Comparison of ENCODE assay signal across 8 mouse cellular contexts in genomic region chr12:51865790-51866179, GRCm38 (mm10). TPM values are rescaled to one million over a fixed set of nuclear protein-coding genes. Genes with fewer than 3 reads are reported as not detected.
A peak's percentile ranks its signal among the peaks of the same experiment; 100 is the strongest.
DNase-seq lines count a peak whose midpoint lies in the region; ATAC-seq and TF ChIP-seq lines count a peak whose summit lies in the region.

No protein-coding gene starts in this region.

- H3K4me2 ChIP-seq in forebrain, embryonic 15.5 days (replicated peaks), result no peak overlapping the region
- H3K4me2 ChIP-seq in intestine, embryonic 16.5 days (ENCODE audit: low read depth, low read length), result no peak overlapping the region
- no peak overlapping the region for H3K4me2 ChIP-seq in stomach, embryonic 14.5 days (replicated peaks; ENCODE audit: low read depth, low read length)

- peak; percentile 88 for ATAC-seq in forebrain, embryonic 15.5 days (replicated peaks)
- peak; percentile 86 for ATAC-seq in intestine, embryonic 16.5 days
- ATAC-seq in stomach, embryonic 14.5 days (ENCODE audit: insufficient number of reproducible peaks, insufficient read depth, low FRiP score, low read depth), result peak; percentile 84

- H3K9me3 ChIP-seq in forebrain, embryonic 15.5 days, result no peaks in the 10 kb centered on the region
- H3K9me3 ChIP-seq in intestine, embryonic 16.5 days (ENCODE audit: control insufficient read depth, low read length), result no peaks in the 10 kb centered on the region
- H3K9me3 ChIP-seq in stomach, embryonic 14.5 days (ENCODE audit: control insufficient read depth, low read depth, low read length), result no peaks in the 10 kb centered on the region

- peak overlapping the region; percentile 63 for H3K27ac ChIP-seq in layer of hippocampus, adult 2 months
- H3K27ac ChIP-seq in forebrain, embryonic 15.5 days (replicated peaks), result peak overlapping the region; percentile 59
- H3K27ac ChIP-seq in intestine, embryonic 16.5 days (ENCODE audit: low read length), result peak overlapping the region; percentile 5; the same call in 1 of the 2 replicates
- H3K27ac ChIP-seq in macrophage, result peak overlapping the region; percentile 92
- H3K27ac ChIP-seq in stomach, embryonic 14.5 days (ENCODE audit: low read length), result no peak overlapping the region

- H3K4me3 ChIP-seq in layer of hippocampus, adult 2 months, result no peak overlapping the region
- H3K4me3 ChIP-seq in forebrain, embryonic 15.5 days, result no peak overlapping the region
- H3K4me3 ChIP-seq in intestine, embryonic 16.5 days (ENCODE audit: low read length), result no peak overlapping the region
- no peak overlapping the region; the same call in 1 of the 2 replicates for H3K4me3 ChIP-seq in macrophage (ENCODE audit: inconsistent target)
- H3K4me3 ChIP-seq in stomach, embryonic 14.5 days (ENCODE audit: low read depth, low read length), result no peak overlapping the region

- DNase-seq in layer of hippocampus, adult 2 months (ENCODE audit: low spot score in 2 of 2), result no peak
- no peak for DNase-seq in layer of hippocampus, postnatal 36 days
- peak; percentile 88 for DNase-seq in T-cell, adult 2 months (ENCODE audit: low spot score)
- no peak for DNase-seq in right cerebral cortex, postnatal 14 days

- WGBS in forebrain, embryonic 15.5 days, result 2% methylated on average over 4 of the region's 4 CpGs
- WGBS in intestine, embryonic 16.5 days, result 27% methylated on average over 4 of the region's 4 CpGs
- 0% methylated on average over 4 of the region's 4 CpGs for WGBS in macrophage (ENCODE audit: missing documents)
- 44% methylated on average over 4 of the region's 4 CpGs for WGBS in stomach, embryonic 14.5 days

- no peak for TF ChIP-seq CTCF in layer of hippocampus, adult 2 months (conservative IDR thresholded peaks at IDR 0.05)

- no peaks in the 10 kb centered on the region for H3K79me2 ChIP-seq in macrophage (ENCODE audit: inconsistent target)

- H3K36me3 ChIP-seq in forebrain, embryonic 15.5 days, result no peaks in the 10 kb centered on the region
- no peaks in the 10 kb centered on the region for H3K36me3 ChIP-seq in intestine, embryonic 16.5 days (ENCODE audit: control insufficient read depth, insufficient read depth, low read length)
- H3K36me3 ChIP-seq in macrophage (ENCODE audit: inconsistent target), result no peaks in the 10 kb centered on the region
- no peaks in the 10 kb centered on the region for H3K36me3 ChIP-seq in stomach, embryonic 14.5 days (ENCODE audit: control insufficient read depth, insufficient read depth, low read length)

- no peak overlapping the region for H3K9ac ChIP-seq in forebrain, embryonic 15.5 days (replicated peaks)
- H3K9ac ChIP-seq in intestine, embryonic 16.5 days (ENCODE audit: low read depth, low read length), result no peak overlapping the region
- no peak overlapping the region for H3K9ac ChIP-seq in stomach, embryonic 14.5 days (replicated peaks; ENCODE audit: low read depth, low read length)

- no peaks in the 10 kb centered on the region for H3K27me3 ChIP-seq in forebrain, embryonic 15.5 days
- H3K27me3 ChIP-seq in intestine, embryonic 16.5 days (replicated peaks; ENCODE audit: control insufficient read depth, insufficient read depth, low read length), result no peaks in the 10 kb centered on the region
- H3K27me3 ChIP-seq in stomach, embryonic 14.5 days (ENCODE audit: control insufficient read depth, insufficient read depth, low read length), result no peaks in the 10 kb centered on the region

- H3K4me1 ChIP-seq in forebrain, embryonic 15.5 days, result peaks cover 17% of the 10 kb centered on the region
- H3K4me1 ChIP-seq in intestine, embryonic 16.5 days (ENCODE audit: control insufficient read depth, insufficient read depth, low read length), result peaks cover 9% of the 10 kb centered on the region; the same call in 1 of the 2 replicates
- 0 out of 2 replicates have a peak, but pooled peaks cover 6% of the 10 kb centered on the region for H3K4me1 ChIP-seq in stomach, embryonic 14.5 days (ENCODE audit: control insufficient read depth, insufficient read depth, low read length)

RNA-seq across cellular contexts. Expression of gene Hectd1, which starts 36.4 kb away (rescaled TPM):
- total RNA-seq in layer of hippocampus, adult 2 months (2021), result 10 to 100 TPM; 84.2 to 84.3 TPM
- 10 to 100 TPM; 84.0 to 85.7 TPM for total RNA-seq in layer of hippocampus, postnatal 36 days (2021)
- 38.8 and 42.7 TPM in 2 replicates for polyA plus RNA-seq in forebrain, embryonic 15.5 days (2015; fragmentation: Nextera tagmentation; extraction: Ambion mirVana)
- polyA plus RNA-seq in intestine, embryonic 16.5 days (2015; fragmentation: Nextera tagmentation; extraction: Ambion mirVana), result 25.6 and 26.8 TPM in 2 replicates
- 100 to 1,000 TPM; 135 to 424 (median 190) TPM for total RNA-seq in macrophage (2018; cell fraction: chromatin; rRNA removed)
- total RNA-seq in macrophage (2018; cell fraction: cytosol; rRNA removed), result 10 to 100 TPM; 25.2 to 65.7 (median 46.8) TPM
- total RNA-seq in macrophage (2018; cell fraction: nucleus; rRNA removed), result 100 to 1,000 TPM in 25 of 26 experiments, 10 to 100 TPM in 1; 94.9 to 369 (median 125) TPM
- 30.4 to 33.6 TPM (median 31.3 TPM) in 3 replicates for polyA plus RNA-seq in macrophage (2018)
- polyA plus RNA-seq in stomach, embryonic 14.5 days (2014; fragmentation: Nextera tagmentation; extraction: Ambion mirVana), result 52.3 and 55.1 TPM in 2 replicates
